ENCODE assay signal across 8 mouse cellular contexts in the genomic region with DNA sequence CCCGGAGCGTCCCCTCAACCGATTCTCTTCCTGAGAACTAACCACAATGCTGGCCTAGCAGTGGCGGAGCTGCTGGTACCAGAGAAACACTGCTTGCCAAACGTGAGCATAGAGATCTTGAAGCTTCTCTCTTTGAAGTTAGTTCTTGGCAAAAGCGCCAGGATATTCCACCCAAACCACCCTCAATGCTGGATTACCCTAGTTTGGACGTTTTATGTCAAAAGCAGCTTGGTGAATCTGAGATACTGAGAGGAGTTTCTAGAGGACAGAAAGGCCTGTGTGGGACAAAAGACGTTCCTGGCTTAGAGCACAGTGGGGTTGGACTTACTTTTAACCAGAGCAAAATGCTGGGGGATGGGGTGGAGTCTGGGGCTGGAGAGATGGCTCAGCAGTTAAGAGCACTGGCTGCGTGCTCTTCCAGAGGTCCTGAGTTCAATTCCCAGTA. TPM values are rescaled to one million over a fixed set of nuclear protein-coding genes. Genes with fewer than 3 reads are reported as not detected.
DNase-seq lines count a peak whose midpoint lies in the region; ATAC-seq lines count a peak whose summit lies in the region.

No protein-coding gene starts in this region.

- H3K27ac ChIP-seq in forebrain, embryonic 16.5 days (ENCODE audit: low read length) = peak overlapping the region; percentile 62
- H3K27ac ChIP-seq in liver, embryonic 12.5 days = peak overlapping the region; percentile 86
- peak overlapping the region; percentile 34; the same call in 1 of the 2 replicates for H3K27ac ChIP-seq in stomach, embryonic 14.5 days (ENCODE audit: low read length)

- no peaks in the 10 kb centered on the region for H3K27me3 ChIP-seq in forebrain, embryonic 16.5 days (replicated peaks; ENCODE audit: control insufficient read depth, insufficient read depth, low read length)
- no peaks in the 10 kb centered on the region for H3K27me3 ChIP-seq in liver, embryonic 12.5 days (replicated peaks)
- no peaks in the 10 kb centered on the region for H3K27me3 ChIP-seq in stomach, embryonic 14.5 days (ENCODE audit: control insufficient read depth, insufficient read depth, low read length)

- peak overlapping the region; percentile 89 for H3K4me3 ChIP-seq in forebrain, embryonic 16.5 days (replicated peaks; ENCODE audit: low read length)
- H3K4me3 ChIP-seq in liver, embryonic 12.5 days = peak overlapping the region; percentile 83
- H3K4me3 ChIP-seq in stomach, embryonic 14.5 days (ENCODE audit: low read depth, low read length) = peak overlapping the region; percentile 69

- H3K4me1 ChIP-seq in forebrain, embryonic 16.5 days (replicated peaks; ENCODE audit: control insufficient read depth, insufficient read depth, low read length) = peaks cover 15% of the 10 kb centered on the region
- H3K4me1 ChIP-seq in liver, embryonic 12.5 days = peaks cover 57% of the 10 kb centered on the region
- H3K4me1 ChIP-seq in stomach, embryonic 14.5 days (ENCODE audit: control insufficient read depth, insufficient read depth, low read length) = peaks cover 12% of the 10 kb centered on the region; the same call in 1 of the 2 replicates

- H3K4me2 ChIP-seq in forebrain, embryonic 16.5 days (ENCODE audit: low read length) = peak overlapping the region; percentile 78
- peak overlapping the region; percentile 97 for H3K4me2 ChIP-seq in liver, embryonic 12.5 days
- H3K4me2 ChIP-seq in stomach, embryonic 14.5 days (replicated peaks; ENCODE audit: low read depth, low read length) = peak overlapping the region; percentile 73

- peak overlapping the region; percentile 86 for H3K9ac ChIP-seq in forebrain, embryonic 16.5 days (replicated peaks; ENCODE audit: low read depth, low read length)
- peak overlapping the region; percentile 78 for H3K9ac ChIP-seq in liver, embryonic 12.5 days
- H3K9ac ChIP-seq in stomach, embryonic 14.5 days (replicated peaks; ENCODE audit: low read depth, low read length) = peak overlapping the region; percentile 67

- DNase-seq in layer of hippocampus, adult 11-12 months (ENCODE audit: low spot score) = peak; percentile 35
- no peak for DNase-seq in layer of hippocampus, adult 8-10 months (ENCODE audit: low spot score in 2 of 2)
- peak; percentile 47 for DNase-seq in R1 (ENCODE audit: low read depth, low spot score)
- no peak for DNase-seq in left cerebral cortex, adult 11 months (ENCODE audit: low spot score)
- DNase-seq in ovary, postnatal 36 days (ENCODE audit: low spot score) = no peak

- H3K9me3 ChIP-seq in forebrain, embryonic 16.5 days (ENCODE audit: control insufficient read depth, low read length) = no peaks in the 10 kb centered on the region
- H3K9me3 ChIP-seq in liver, embryonic 12.5 days (replicated peaks) = no peaks in the 10 kb centered on the region
- H3K9me3 ChIP-seq in stomach, embryonic 14.5 days (ENCODE audit: control insufficient read depth, low read depth, low read length) = no peaks in the 10 kb centered on the region

- 1% methylated on average over 9 of the region's 9 CpGs for WGBS in forebrain, embryonic 16.5 days
- 6% methylated on average over 9 of the region's 9 CpGs for WGBS in liver, embryonic 12.5 days (ENCODE audit: insufficient replicate concordance)
- 6% methylated on average over 9 of the region's 9 CpGs for WGBS in stomach, embryonic 14.5 days

- H3K36me3 ChIP-seq in forebrain, embryonic 16.5 days (ENCODE audit: control insufficient read depth, insufficient read depth) = no peaks in the 10 kb centered on the region
- no peaks in the 10 kb centered on the region for H3K36me3 ChIP-seq in liver, embryonic 12.5 days
- H3K36me3 ChIP-seq in stomach, embryonic 14.5 days (ENCODE audit: control insufficient read depth, insufficient read depth, low read length) = no peaks in the 10 kb centered on the region

- peak; percentile 32 for ATAC-seq in forebrain, embryonic 16.5 days
- no peak for ATAC-seq in liver, embryonic 12.5 days
- no peak for ATAC-seq in stomach, embryonic 14.5 days (ENCODE audit: insufficient number of reproducible peaks, insufficient read depth, low FRiP score, low read depth)

RNA-seq across cellular contexts. Expression of a gene that starts 0.6 kb away (rescaled TPM):
- total RNA-seq in layer of hippocampus, adult 8-10 months (2022) = 10 to 100 TPM; 12.6 to 13.0 (median 12.8) TPM
- polyA plus RNA-seq in forebrain, embryonic 16.5 days (2015; fragmentation: Nextera tagmentation; extraction: Ambion mirVana) = 1.7 and 2.1 TPM in 2 replicates
- 0.57 and 0.71 TPM in 2 replicates for polyA plus RNA-seq in liver, embryonic 12.5 days (2016; fragmentation: Nextera tagmentation; extraction: Ambion mirVana)
- 0.52 and 0.77 TPM in 2 replicates for polyA plus RNA-seq in stomach, embryonic 14.5 days (2014; fragmentation: Nextera tagmentation; extraction: Ambion mirVana)

RNA-seq across cellular contexts. Expression of a gene that starts 39.0 kb away (rescaled TPM):
- total RNA-seq in layer of hippocampus, adult 8-10 months (2022) = 10 to 100 TPM; 16.4 to 21.1 (median 18.9) TPM
- polyA plus RNA-seq in forebrain, embryonic 16.5 days (2015; fragmentation: Nextera tagmentation; extraction: Ambion mirVana) = 17.5 and 19.4 TPM in 2 replicates
- polyA plus RNA-seq in liver, embryonic 12.5 days (2016; fragmentation: Nextera tagmentation; extraction: Ambion mirVana) = 5.7 and 6.0 TPM in 2 replicates
- 12.6 and 12.7 TPM in 2 replicates for polyA plus RNA-seq in stomach, embryonic 14.5 days (2014; fragmentation: Nextera tagmentation; extraction: Ambion mirVana)

RNA-seq across cellular contexts. Expression of a gene that starts 57.0 kb away (rescaled TPM):
- total RNA-seq in layer of hippocampus, adult 8-10 months (2022) = 1 to 10 TPM; 6.2 to 7.2 (median 6.5) TPM
- polyA plus RNA-seq in forebrain, embryonic 16.5 days (2015; fragmentation: Nextera tagmentation; extraction: Ambion mirVana) = 1.3 and 1.6 TPM in 2 replicates
- polyA plus RNA-seq in liver, embryonic 12.5 days (2016; fragmentation: Nextera tagmentation; extraction: Ambion mirVana) = 2.4 and 2.6 TPM in 2 replicates
- polyA plus RNA-seq in stomach, embryonic 14.5 days (2014; fragmentation: Nextera tagmentation; extraction: Ambion mirVana) = 6.4 and 8.3 TPM in 2 replicates

Comparison
In these comparisons a context has a peak if more than half of its experiments do, and no peak if none do; other contexts are left out.
1. DNase-seq: peak in layer of hippocampus, adult 11-12 months (single experiment) and R1 (single experiment); none in layer of hippocampus, adult 8-10 months (0 of 2), left cerebral cortex, adult 11 months (single experiment) and ovary, postnatal 36 days (single experiment).
2. H3K27ac ChIP-seq: peak in every context shown above with its lines; median percentile 86 in liver, embryonic 12.5 days; 62 in forebrain, embryonic 16.5 days; 34 in stomach, embryonic 14.5 days.
3. Peak in every context shown above with its lines, with median percentiles within 50 percentile points of each other: H3K4me2 ChIP-seq, H3K4me3 ChIP-seq and H3K9ac ChIP-seq.